Mouse (Mus musculus) heart, postnatal 0 days (tissue): ENCODE data around the gene Rgs12. TPM values are rescaled to one million over a fixed set of nuclear protein-coding genes. Genes with fewer than 3 reads are reported as not detected.

Experiments
- ATAC-seq: fragments of 200-750 bp; cut with Nextera tagmentation; 2 replicates; pipeline ENCODE4 v1.8.0; 2017; ENCODE audit warnings: low read depth, moderate number of reproducible peaks, moderate library complexity; ENCODE audit not compliant: insufficient read depth
- DNase-seq: peaks from one replicate; pipeline ENCODE4 v3.0.0-alpha.2; 2016; ENCODE audit warnings: low spot score
- H3K27ac ChIP-seq: fragments of 300-500 bp; sonication (generic); 2 replicates; pipeline ENCODE4 v1.5.1; 2014; ENCODE audit warnings: low read depth, mild to moderate bottlenecking
- H3K27me3 ChIP-seq: fragments of 300-500 bp; sonication (generic); 2 replicates; pipeline ENCODE4 v1.6.1; 2014; ENCODE audit warnings: low read length, mixed read lengths; ENCODE audit not compliant: control insufficient read depth, insufficient read depth
- H3K36me3 ChIP-seq: fragments of 300-500 bp; sonication (generic); replicated peaks from 2 replicates; pipeline ENCODE4 v1.6.1; 2014; ENCODE audit warnings: low read length, mixed read lengths; ENCODE audit not compliant: control insufficient read depth, insufficient read depth
- H3K4me1 ChIP-seq: fragments of 300-500 bp; sonication (generic); 2 replicates; pipeline ENCODE4 v1.6.1; 2014; ENCODE audit warnings: antibody characterized with exemption; ENCODE audit not compliant: control insufficient read depth, insufficient read depth
- H3K4me2 ChIP-seq: fragments of 300-500 bp; sonication (generic); 2 replicates; pipeline ENCODE4 v1.6.1; 2014; ENCODE audit warnings: low read depth, mild to moderate bottlenecking, low read length, moderate library complexity
- H3K4me3 ChIP-seq: fragments of 300-500 bp; sonication (generic); 2 replicates; pipeline ENCODE4 v1.5.1; 2014; ENCODE audit warnings: low read depth, low read length
- H3K9ac ChIP-seq: fragments of 300-500 bp; sonication (generic); replicated peaks from 2 replicates; pipeline ENCODE4 v1.6.1; 2014; ENCODE audit warnings: low read depth, low read length, mixed read lengths
- H3K9me3 ChIP-seq: fragments of 300-500 bp; sonication (generic); replicated peaks from 2 replicates; pipeline ENCODE4 v1.6.1; 2016; ENCODE audit warnings: low read length; ENCODE audit not compliant: control insufficient read depth
- CTCF ChIP-seq: IDR thresholded peaks from 2 replicates; pipeline ENCODE4 v1.5.1; 2016; ENCODE audit warnings: antibody characterized with exemption, control low read depth, low read depth
- EP300 ChIP-seq: IDR thresholded peaks from 2 replicates; pipeline ENCODE4 v1.6.1; 2016; ENCODE audit warnings: antibody characterized with exemption, low read depth
- WGBS: fragments of 180-500 bp; shearing (Covaris S2); extraction: QIAGEN DNeasy Blood & Tissue Kit; methylation state at CpG from one replicate; pipeline ENCODE4 v1.1.7; 2014; 5-methylcytosine and 5-hydroxymethylcytosine counted together
- polyA plus RNA-seq: library from polyadenylated mRNA; unstranded; fragments of >200 nt; fragmentation: Nextera tagmentation; extraction: Ambion mirVana; gene quantifications from 2 replicates; pipeline ENCODE4 v1.2.1, GENCODE M21; 2015
- total RNA-seq: library from RNA; depleted of rRNA; stranded (reverse); fragments of >200 nt; gene quantifications from 2 replicates; pipeline ENCODE4 v1.2.3, GENCODE M21; 2014; ENCODE audit warnings: low replicate concordance

Rgs12 gene
- total and polyA plus RNA-seq, 2 experiments from 2014 or later: 29.2 to 77.3 TPM

DNA sequence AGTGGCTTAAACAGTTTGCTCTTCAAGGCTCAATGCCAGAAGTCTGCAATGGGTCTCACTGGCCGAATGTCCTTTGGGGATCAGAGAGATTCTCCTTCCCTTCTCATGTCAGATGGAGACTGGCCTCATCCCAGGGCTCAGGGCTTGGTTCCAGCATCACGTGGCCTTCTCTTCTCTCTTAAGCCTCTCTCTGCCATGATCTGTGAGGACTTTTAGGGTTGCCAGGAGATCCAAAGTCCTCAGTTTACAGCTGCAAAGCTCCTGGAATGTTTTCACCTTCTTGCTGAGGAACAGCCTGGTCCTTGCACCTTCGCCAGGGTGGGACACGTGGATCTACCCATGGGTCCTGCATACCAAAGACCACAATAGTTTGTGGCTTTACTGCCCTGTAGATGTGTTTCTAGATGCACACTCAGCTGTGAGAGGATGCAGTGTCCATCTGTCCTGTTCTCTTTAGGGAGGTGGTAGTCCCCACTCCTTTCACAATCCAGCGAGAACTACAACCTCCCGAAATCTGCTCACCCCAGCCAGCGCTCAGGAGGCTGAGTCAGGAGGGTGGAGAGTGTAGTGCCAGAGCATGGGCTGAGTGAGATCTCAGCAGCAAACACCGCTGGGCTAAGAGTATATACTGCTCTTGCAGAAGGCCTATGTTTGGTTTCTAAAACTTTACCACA lies 2.1 kb downstream of the Rgs12 start:
- Histone ChIP-seq H3K4me3 (no peak overlapping the region), H3K27ac (no peak overlapping the region), H3K4me1 (peaks cover 53% of the 10 kb centered on the region), H3K4me2 (peak overlapping the region; percentile 76), H3K36me3 (no peaks in the 10 kb centered on the region), H3K9ac (no peak overlapping the region), H3K9me3 (no peaks in the 10 kb centered on the region), H3K27me3 (no peaks in the 10 kb centered on the region)
- TF ChIP-seq EP300 (no peak), CTCF (no peak)
- DNase-seq (no peak), ATAC-seq (no peak)
- WGBS: 86% methylated on average over 8 of the region's 8 CpGs

GRCm38 (mm10) chr5:34954508-34954907 lies 5.3 kb downstream of the Rgs12 start:
- no peaks in the 10 kb centered on the region for H3K36me3 ChIP-seq
- H3K9me3 ChIP-seq: no peaks in the 10 kb centered on the region
- no peak for TF ChIP-seq CTCF
- TF ChIP-seq EP300: no peak
- ATAC-seq (no peak), DNase-seq (no peak)
- H3K4me3 ChIP-seq: no peak overlapping the region
- no peak overlapping the region for H3K9ac ChIP-seq
- H3K27me3 ChIP-seq: no peaks in the 10 kb centered on the region
- peaks cover 64% of the 10 kb centered on the region for H3K4me1 ChIP-seq
- peak overlapping the region; percentile 12; the same call in 1 of the 2 replicates for H3K4me2 ChIP-seq
- peak overlapping the region; percentile 58 for H3K27ac ChIP-seq
- 37% methylated on average over 6 of the region's 6 CpGs for WGBS

GRCm38 (mm10) chr5:34955630-34956029 lies 6.4 kb downstream of the Rgs12 start:
- peak; percentile 21; the same call in 1 of the 2 replicates for ATAC-seq
- Histone ChIP-seq H3K27ac (peak overlapping the region; percentile 58), H3K9ac (no peak overlapping the region), H3K4me3 (no peak overlapping the region), H3K27me3 (no peaks in the 10 kb centered on the region), H3K9me3 (no peaks in the 10 kb centered on the region), H3K4me1 (peaks cover 62% of the 10 kb centered on the region), H3K36me3 (no peaks in the 10 kb centered on the region), H3K4me2 (no peak overlapping the region)
- DNase-seq: no peak
- 17% methylated on average over 5 of the region's 5 CpGs for WGBS
- no peak; the same call in 1 of the 2 replicates for TF ChIP-seq EP300

DNA sequence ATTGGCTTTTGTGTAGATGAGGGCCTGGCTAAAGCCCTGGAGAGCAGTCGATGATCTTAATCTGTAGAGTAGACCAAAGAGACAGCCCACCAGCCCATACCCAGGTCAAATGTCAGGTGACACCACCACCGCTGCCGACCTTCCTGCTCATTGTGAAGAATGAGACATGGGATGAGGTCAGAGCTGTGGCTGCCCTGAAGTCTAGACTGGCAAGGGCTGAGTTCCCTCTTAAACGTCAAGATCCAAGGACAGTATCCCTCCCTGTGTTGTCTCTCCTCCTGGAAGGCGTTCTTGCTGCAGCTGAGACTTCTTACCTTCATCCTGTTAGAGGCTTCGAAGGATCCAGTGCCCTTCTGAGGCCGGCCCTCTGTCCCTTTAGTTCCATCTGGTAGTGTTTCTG lies 6.9 kb downstream of the Rgs12 start:
- ATAC-seq: no peak
- peaks cover 59% of the 10 kb centered on the region for H3K4me1 ChIP-seq

GRCm38 (mm10) chr5:34957015-34957414 lies 7.8 kb downstream of the Rgs12 start:
- Histone ChIP-seq H3K4me3 (no peak overlapping the region), H3K36me3 (no peaks in the 10 kb centered on the region), H3K9ac (no peak overlapping the region), H3K4me1 (peaks cover 62% of the 10 kb centered on the region), H3K9me3 (no peaks in the 10 kb centered on the region), H3K27me3 (no peaks in the 10 kb centered on the region), H3K27ac (peak overlapping the region; percentile 58; the same call in 1 of the 2 replicates), H3K4me2 (no peak overlapping the region)
- no peak for DNase-seq
- TF ChIP-seq CTCF (no peak), EP300 (no peak)
- 47% methylated on average over 2 of the region's 2 CpGs for WGBS
- ATAC-seq: 0 out of 2 replicates have a peak, but pooled peaks have one; percentile 31

More for the DNA sequence above, 6.9 kb downstream of the Rgs12 start:
- no peak for DNase-seq
- no peaks in the 10 kb centered on the region for H3K27me3 ChIP-seq
- H3K4me2 ChIP-seq: no peak overlapping the region
- H3K27ac ChIP-seq: peak overlapping the region; percentile 58
- H3K9me3 ChIP-seq: no peaks in the 10 kb centered on the region
- no peaks in the 10 kb centered on the region for H3K36me3 ChIP-seq
- 54% methylated on average over 7 of the region's 7 CpGs for WGBS
- no peak overlapping the region for H3K4me3 ChIP-seq
- no peak overlapping the region for H3K9ac ChIP-seq
- TF ChIP-seq EP300: no peak
- no peak for TF ChIP-seq CTCF

DNA sequence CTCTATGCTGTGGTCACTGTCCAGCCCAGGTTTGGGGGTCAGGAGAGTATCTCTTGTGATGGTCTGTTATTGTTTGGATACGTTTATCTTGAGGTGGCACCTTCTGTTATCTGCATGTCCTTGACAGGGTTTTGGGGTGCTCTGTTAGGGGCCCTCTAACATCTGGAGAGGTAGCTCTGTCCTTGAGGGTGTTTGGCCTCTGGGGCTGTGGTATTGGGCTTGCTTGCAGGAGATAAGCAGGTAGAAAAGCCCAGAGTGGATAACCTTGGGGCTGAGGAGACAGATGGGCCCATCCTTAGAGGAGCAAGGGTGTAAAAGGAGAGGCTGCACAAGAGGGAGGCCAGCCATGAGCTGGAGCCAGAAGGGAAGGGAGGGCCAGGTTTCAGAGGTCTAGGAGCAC lies 10.8 kb downstream of the Rgs12 start:
- peaks cover 6% of the 10 kb centered on the region for H3K36me3 ChIP-seq
- H3K4me3 ChIP-seq: no peak overlapping the region
- ATAC-seq (no peak), DNase-seq (no peak)
- H3K27me3 ChIP-seq: no peaks in the 10 kb centered on the region
- no peak overlapping the region for H3K4me2 ChIP-seq
- TF ChIP-seq CTCF: no peak
- no peak for TF ChIP-seq EP300
- no peak overlapping the region for H3K9ac ChIP-seq
- H3K9me3 ChIP-seq: no peaks in the 10 kb centered on the region
- WGBS: 41% methylated on average over 1 of the region's 1 CpGs
- peaks cover 44% of the 10 kb centered on the region for H3K4me1 ChIP-seq
- H3K27ac ChIP-seq: no peak overlapping the region
